Mouse (Mus musculus) liver, embryonic 12.5 days (tissue): ENCODE results near the gene Psmb3. TPM values are rescaled to one million over a fixed set of nuclear protein-coding genes. Genes with fewer than 3 reads are reported as not detected.

Experiments used
- ATAC-seq: fragments of 200-750 bp; cut with Nextera tagmentation; 2 replicates; pipeline ENCODE4 v1.8.0; 2017; ENCODE audit warnings: moderate number of reproducible peaks, mild to moderate bottlenecking, moderate library complexity
- H3K27ac ChIP-seq: fragments of 300-500 bp; sonication (generic); 2 replicates; pipeline ENCODE4 v1.5.1; 2016; ENCODE audit warnings: mild to moderate bottlenecking
- H3K27me3 ChIP-seq: fragments of 300-500 bp; sonication (generic); replicated peaks from 2 replicates; pipeline ENCODE4 v1.6.1; 2016; ENCODE audit warnings: mild to moderate bottlenecking, moderate library complexity
- H3K36me3 ChIP-seq: fragments of 300-500 bp; sonication (generic); 2 replicates; pipeline ENCODE4 v1.6.1; 2016; ENCODE audit warnings: mild to moderate bottlenecking, moderate library complexity
- H3K4me1 ChIP-seq: fragments of 300-500 bp; sonication (generic); 2 replicates; pipeline ENCODE4 v1.6.1; 2016
- H3K4me2 ChIP-seq: fragments of 300-500 bp; sonication (generic); 2 replicates; pipeline ENCODE4 v1.6.1; 2016; ENCODE audit warnings: mild to moderate bottlenecking, moderate library complexity
- H3K4me3 ChIP-seq: fragments of 300-500 bp; sonication (generic); 2 replicates; pipeline ENCODE4 v1.5.1; 2016; ENCODE audit warnings: mild to moderate bottlenecking, moderate library complexity
- H3K9ac ChIP-seq: fragments of 300-500 bp; sonication (generic); 2 replicates; pipeline ENCODE4 v1.6.1; 2016; ENCODE audit warnings: mild to moderate bottlenecking, moderate library complexity
- H3K9me3 ChIP-seq: fragments of 300-500 bp; sonication (generic); replicated peaks from 2 replicates; pipeline ENCODE4 v1.6.1; 2016; ENCODE audit warnings: mild to moderate bottlenecking, moderate library complexity
- WGBS: fragments of 180-500 bp; shearing (Covaris S2); methylation state at CpG from one replicate; pipeline ENCODE4 v1.1.7; 2016; ENCODE audit not compliant: insufficient replicate concordance; 5-methylcytosine and 5-hydroxymethylcytosine counted together
- polyA plus RNA-seq: library from polyadenylated mRNA; unstranded; fragments of >200 nt; fragmentation: Nextera tagmentation; extraction: Ambion mirVana; gene quantifications from 2 replicates; pipeline ENCODE4 v1.2.1, GENCODE M21; 2016

Gene Psmb3
- polyA plus RNA-seq, 1 experiment from 2014 or later, result 370 TPM

DNA sequence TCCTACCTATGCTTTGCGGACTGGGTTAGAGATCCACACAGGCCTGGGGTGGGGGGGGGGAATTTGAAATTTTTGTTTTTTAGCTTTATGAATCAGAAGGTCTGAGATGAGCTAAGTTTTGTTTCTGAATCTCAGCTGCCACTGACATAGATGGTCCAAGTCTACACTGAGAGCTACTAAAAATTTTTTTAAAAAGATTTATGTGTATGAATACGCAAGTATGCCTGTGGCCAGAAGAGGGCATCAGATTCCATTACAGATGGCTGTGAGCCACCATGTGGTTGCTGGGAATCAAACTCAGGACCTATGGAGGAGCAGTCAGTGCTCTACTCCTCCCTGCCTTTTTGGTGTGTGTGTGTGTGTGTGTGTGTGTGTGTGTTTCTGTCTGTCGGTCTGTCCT is 11.2 kb downstream of the Psmb3 start:
- no peak for ATAC-seq
- Histone ChIP-seq H3K27ac (no peak overlapping the region), H3K9ac (no peak overlapping the region), H3K9me3 (no peaks in the 10 kb centered on the region), H3K36me3 (peaks cover 80% of the 10 kb centered on the region), H3K4me1 (peaks cover 9% of the 10 kb centered on the region; the same call in 1 of the 2 replicates), H3K4me2 (no peak overlapping the region), H3K4me3 (no peak overlapping the region), H3K27me3 (no peaks in the 10 kb centered on the region)
- WGBS, result 86% methylated on average over 3 of the region's 3 CpGs

DNA sequence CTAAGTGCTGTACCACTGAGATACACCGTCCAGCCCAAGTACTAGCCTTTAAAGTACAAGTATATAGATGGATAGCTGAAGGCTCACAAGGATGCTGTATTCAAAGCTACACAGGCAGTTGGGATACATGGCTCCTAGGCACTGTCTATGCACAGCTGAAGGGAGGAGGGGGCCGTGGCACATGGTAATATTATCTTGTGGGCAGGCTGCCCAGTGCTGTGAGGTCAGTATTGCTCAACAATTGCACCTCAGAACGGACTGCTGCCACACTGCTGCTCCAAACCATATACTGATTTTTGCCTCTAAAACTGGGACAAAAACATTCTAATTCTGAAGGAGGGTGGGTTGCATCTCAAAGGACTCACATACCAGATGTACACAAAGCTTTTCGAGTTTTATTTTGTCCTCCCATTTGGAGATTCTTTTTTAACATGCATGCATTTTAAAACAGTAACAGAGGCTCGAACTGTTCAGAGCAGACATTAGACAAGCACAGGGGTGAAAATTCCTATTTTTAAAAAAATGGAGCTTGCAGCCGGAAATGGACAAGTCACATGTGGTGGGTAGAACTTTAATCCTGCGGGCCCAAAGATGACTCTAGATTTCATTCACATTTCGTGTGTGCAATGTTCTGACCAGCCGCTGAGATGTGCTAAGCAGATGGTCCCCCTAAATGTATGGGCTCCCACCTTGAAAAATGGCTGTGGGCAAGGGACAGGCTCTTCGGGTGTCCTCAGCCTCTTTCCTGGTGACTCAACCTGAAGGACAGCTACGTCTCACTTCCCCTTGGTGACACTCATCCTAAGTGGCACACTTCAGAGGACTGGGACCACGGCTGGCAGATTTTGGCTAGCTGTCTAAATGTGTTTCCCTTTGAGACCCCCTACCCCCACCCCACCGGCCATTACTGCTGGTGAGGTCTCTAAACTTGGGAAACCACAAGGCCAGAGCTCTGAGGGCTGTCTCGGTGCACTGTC is 11.9 kb downstream of the Psmb3 start:
- H3K9ac ChIP-seq, result no peak overlapping the region
- no peak overlapping the region for H3K4me2 ChIP-seq
- no peaks in the 10 kb centered on the region for H3K27me3 ChIP-seq
- H3K9me3 ChIP-seq, result no peaks in the 10 kb centered on the region
- peaks cover 11% of the 10 kb centered on the region; the same call in 1 of the 2 replicates for H3K4me1 ChIP-seq
- no peak overlapping the region for H3K27ac ChIP-seq
- no peak overlapping the region for H3K4me3 ChIP-seq
- H3K36me3 ChIP-seq, result peaks cover 86% of the 10 kb centered on the region
- ATAC-seq, result no peak
- WGBS, result 68% methylated on average over 14 of the region's 14 CpGs

DNA sequence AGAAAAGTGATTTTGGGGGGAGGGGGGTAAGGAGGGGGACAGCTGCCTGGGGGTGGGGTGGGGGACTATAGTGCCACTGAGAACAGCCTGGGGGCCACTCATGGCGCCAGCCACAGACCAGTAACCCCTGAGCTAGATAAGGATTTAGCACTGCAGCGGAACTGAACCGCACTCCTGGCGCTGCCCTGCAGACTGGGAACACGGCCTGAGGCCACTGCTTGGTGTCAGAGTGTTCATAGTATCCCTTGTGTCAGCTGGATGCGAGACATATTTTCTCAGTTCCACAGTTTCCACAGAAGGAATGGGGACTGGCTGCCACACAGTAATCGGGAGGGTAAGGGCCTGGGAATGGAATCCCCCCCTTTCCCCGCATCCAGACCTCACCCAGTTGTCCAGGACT is 12.8 kb downstream of the Psmb3 start:
- Histone ChIP-seq H3K4me3 (no peak overlapping the region), H3K27me3 (no peaks in the 10 kb centered on the region), H3K4me1 (peaks cover 11% of the 10 kb centered on the region; the same call in 1 of the 2 replicates), H3K9me3 (0 out of 2 replicates have a peak, but pooled peaks cover under 1% of the 10 kb centered on the region), H3K9ac (no peak overlapping the region), H3K36me3 (peaks cover 88% of the 10 kb centered on the region), H3K27ac (no peak overlapping the region), H3K4me2 (no peak overlapping the region)
- 79% methylated on average over 8 of the region's 8 CpGs for WGBS
- no peak for ATAC-seq

DNA sequence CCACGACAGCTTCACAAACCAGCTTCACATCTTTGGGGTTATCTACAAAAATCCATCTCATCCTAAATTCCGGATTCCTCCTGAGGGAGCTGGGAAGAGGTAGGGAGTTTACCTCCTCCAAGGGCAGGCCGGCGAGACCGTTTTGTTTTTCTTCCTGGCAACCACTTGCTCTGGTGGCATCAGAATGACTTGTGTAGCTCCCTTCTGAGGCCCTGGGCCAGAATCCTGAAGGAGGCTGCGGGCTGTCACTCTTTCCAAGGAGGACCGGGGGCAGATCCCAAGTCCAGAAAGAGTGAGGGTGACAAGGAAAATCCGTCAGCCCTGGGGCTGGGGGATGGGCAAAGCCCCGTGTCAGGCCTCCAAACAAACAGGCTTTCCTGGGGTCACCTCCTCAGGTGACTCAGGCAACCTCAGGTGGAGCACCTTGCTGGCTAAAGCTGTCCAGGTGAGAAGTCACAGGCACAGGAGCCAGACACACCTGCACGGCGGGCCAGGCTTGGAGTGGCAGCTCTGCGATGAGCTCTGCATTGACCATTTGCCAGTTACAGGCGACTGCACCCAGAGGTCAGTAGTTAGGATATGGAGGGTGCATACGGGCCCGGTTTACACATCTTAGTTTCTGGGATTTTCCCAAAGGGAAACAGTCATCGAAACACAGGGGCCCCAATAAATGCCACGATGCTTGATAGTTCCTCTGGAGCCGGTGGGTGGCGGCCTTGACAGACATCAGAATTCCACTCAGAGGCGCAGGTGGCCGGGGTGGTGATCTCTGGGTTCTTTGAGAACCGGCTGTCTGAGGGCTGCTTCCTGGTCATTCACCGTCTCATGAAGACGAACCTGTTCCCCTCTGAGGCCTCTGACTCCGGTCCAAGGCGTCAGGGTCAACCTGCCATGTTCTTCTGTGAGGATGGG is 14.4 kb downstream of the Psmb3 start:
- no peaks in the 10 kb centered on the region for H3K27me3 ChIP-seq
- no peak for ATAC-seq
- peaks cover 9% of the 10 kb centered on the region; the same call in 1 of the 2 replicates for H3K9me3 ChIP-seq
- no peak overlapping the region for H3K27ac ChIP-seq
- H3K4me2 ChIP-seq, result no peak overlapping the region
- H3K36me3 ChIP-seq, result peaks cover 88% of the 10 kb centered on the region
- H3K4me1 ChIP-seq, result peaks cover 11% of the 10 kb centered on the region; the same call in 1 of the 2 replicates
- no peak overlapping the region for H3K9ac ChIP-seq
- no peak overlapping the region for H3K4me3 ChIP-seq
- 80% methylated on average over 26 of the region's 26 CpGs for WGBS

DNA sequence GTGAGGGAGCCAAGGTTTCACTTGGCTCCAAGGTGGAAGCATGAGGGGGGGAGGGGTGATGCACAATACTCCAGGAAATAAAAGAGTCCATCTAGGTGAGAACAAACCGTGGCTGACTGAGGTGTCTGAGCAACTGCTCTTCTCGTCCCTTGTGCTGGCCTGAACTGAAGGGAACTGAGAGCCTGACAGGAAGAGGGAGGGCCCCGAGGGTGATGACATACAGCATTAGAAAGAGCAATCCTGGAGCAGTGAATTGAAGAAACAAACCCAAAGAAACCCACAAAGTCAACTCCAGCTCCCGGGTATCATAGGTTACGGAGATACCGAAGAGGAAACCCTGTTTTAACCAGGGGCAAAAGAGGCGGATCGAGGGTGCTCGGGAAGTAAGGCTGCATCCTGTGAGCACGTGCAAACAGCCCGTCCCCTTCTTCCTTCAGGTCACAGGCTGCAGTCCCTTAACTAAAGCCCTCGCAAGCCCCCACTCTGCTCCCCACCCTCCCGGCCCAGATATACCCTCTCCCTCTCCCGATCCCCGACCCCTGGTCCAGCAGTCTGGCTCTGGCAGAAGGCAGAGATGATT is 15.2 kb downstream of the Psmb3 start:
- 55% methylated on average over 15 of the region's 15 CpGs for WGBS
- peak; percentile 19; the same call in 1 of the 2 replicates for ATAC-seq

DNA sequence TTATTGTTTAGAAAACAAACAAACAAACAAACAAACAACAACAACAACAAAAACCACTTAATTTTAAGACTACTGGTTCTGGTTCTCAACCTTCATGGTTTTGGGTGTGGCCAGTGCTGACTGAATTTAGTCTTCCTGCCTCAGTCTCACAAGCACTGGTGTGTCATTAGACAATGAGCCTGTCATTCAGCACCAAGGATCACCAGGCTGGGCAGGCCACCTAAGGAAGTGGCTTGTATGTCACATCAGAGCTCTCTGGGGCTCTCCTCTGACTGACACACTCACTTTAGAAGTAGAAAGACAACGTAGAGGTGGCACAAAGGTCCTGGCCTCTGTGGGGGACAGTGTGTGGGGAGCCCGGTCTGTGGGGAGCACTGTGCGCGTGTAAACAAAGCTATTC is 15.8 kb downstream of the Psmb3 start:
- H3K27me3 ChIP-seq, result no peaks in the 10 kb centered on the region
- H3K9ac ChIP-seq, result no peak overlapping the region
- H3K4me3 ChIP-seq, result no peak overlapping the region
- ATAC-seq, result no peak
- peaks cover 9% of the 10 kb centered on the region; the same call in 1 of the 2 replicates for H3K9me3 ChIP-seq
- H3K36me3 ChIP-seq, result peaks cover 88% of the 10 kb centered on the region
- WGBS, result 83% methylated on average over 4 of the region's 4 CpGs
- peak overlapping the region; percentile 53; the same call in 1 of the 2 replicates for H3K27ac ChIP-seq
- no peak overlapping the region for H3K4me2 ChIP-seq
- peaks cover 11% of the 10 kb centered on the region; the same call in 1 of the 2 replicates for H3K4me1 ChIP-seq

More for the DNA sequence above, 15.2 kb downstream of the Psmb3 start:
- peaks cover 88% of the 10 kb centered on the region for H3K36me3 ChIP-seq
- H3K4me1 ChIP-seq, result peaks cover 11% of the 10 kb centered on the region; the same call in 1 of the 2 replicates
- H3K27me3 ChIP-seq, result no peaks in the 10 kb centered on the region
- H3K27ac ChIP-seq, result peak overlapping the region; percentile 53; the same call in 1 of the 2 replicates
- H3K9ac ChIP-seq, result no peak overlapping the region
- peaks cover 9% of the 10 kb centered on the region; the same call in 1 of the 2 replicates for H3K9me3 ChIP-seq
- H3K4me3 ChIP-seq, result no peak overlapping the region
- H3K4me2 ChIP-seq, result no peak overlapping the region

DNA sequence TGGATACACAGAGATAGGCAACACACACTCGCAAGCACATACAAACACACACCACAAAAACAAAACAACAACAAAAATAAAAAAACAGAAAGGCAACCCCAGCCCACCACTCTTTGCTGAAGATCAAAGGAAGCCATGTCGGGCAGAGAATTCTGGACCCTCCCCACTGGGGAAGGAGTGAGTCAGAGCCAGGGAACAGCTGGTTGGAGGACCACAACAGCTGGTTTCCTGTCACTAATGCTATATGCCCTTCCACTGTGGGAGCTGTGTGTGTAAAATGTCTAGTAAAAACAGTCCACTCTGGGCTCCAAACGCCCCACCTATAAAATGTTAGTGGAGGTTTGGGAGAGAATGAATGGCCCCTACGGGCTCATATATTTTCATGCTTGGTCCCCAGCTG is 18.1 kb downstream of the Psmb3 start:
- 80% methylated on average over 4 of the region's 4 CpGs for WGBS
- peaks cover 11% of the 10 kb centered on the region; the same call in 1 of the 2 replicates for H3K4me1 ChIP-seq
- peaks cover 9% of the 10 kb centered on the region; the same call in 1 of the 2 replicates for H3K9me3 ChIP-seq
- no peak overlapping the region for H3K4me2 ChIP-seq
- H3K27me3 ChIP-seq, result no peaks in the 10 kb centered on the region
- no peak overlapping the region for H3K27ac ChIP-seq
- H3K4me3 ChIP-seq, result no peak overlapping the region
- ATAC-seq, result no peak
- no peak overlapping the region for H3K9ac ChIP-seq
- H3K36me3 ChIP-seq, result peaks cover 96% of the 10 kb centered on the region

DNA sequence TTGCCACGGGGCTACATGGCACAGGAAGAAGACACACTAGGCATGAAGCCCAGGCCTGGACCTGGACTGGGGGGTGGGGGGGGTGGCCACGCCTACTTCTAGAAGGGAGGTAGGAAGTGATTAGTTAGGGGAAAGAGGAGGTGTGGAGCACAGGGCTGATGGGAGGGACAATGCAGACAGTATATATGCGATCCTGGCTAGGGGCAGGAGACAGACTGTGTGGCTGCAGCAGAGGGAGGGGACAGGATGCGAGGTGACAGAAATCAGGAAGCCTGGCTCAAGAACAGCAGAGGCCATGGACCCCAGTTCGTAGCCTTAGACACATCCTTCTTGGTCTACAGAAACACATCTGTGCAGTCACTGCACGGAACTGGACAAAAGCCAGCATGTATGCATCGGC is 20.5 kb downstream of the Psmb3 start:
- WGBS, result 44% methylated on average over 7 of the region's 7 CpGs
- Histone ChIP-seq H3K27me3 (no peaks in the 10 kb centered on the region), H3K36me3 (peaks cover 100% of the 10 kb centered on the region), H3K4me3 (no peak overlapping the region), H3K9me3 (peaks cover 9% of the 10 kb centered on the region; the same call in 1 of the 2 replicates), H3K4me2 (no peak overlapping the region), H3K27ac (no peak overlapping the region), H3K4me1 (peaks cover 15% of the 10 kb centered on the region; the same call in 1 of the 2 replicates), H3K9ac (no peak overlapping the region)
- peak; percentile 42; the same call in 1 of the 2 replicates for ATAC-seq

DNA sequence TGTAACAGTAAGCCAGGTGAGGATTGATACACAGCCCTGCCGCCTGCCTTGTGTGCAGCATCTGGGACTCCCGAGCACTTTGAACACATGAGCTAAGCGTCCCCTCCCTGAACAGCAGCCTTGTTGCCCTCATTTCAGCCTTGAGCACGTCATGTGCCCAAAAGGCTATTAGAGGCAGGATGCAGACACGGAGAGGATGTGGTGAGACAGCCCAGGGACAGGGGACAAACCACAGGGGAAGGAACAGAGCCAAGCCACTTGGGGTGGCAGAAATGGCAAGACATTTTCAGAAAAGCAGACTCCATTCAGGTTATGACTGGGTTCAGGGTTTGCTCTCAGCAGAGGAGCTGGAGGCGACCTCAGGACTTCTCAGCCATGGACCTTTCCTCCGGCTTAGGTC is 25.1 kb downstream of the Psmb3 start:
- Histone ChIP-seq H3K4me2 (peak overlapping the region; percentile 23), H3K36me3 (peaks cover 88% of the 10 kb centered on the region), H3K4me3 (no peak overlapping the region), H3K27ac (no peak overlapping the region), H3K4me1 (peaks cover 13% of the 10 kb centered on the region; the same call in 1 of the 2 replicates), H3K9me3 (no peaks in the 10 kb centered on the region), H3K9ac (no peak overlapping the region), H3K27me3 (no peaks in the 10 kb centered on the region)
- 55% methylated on average over 7 of the region's 7 CpGs for WGBS
- ATAC-seq, result no peak

DNA sequence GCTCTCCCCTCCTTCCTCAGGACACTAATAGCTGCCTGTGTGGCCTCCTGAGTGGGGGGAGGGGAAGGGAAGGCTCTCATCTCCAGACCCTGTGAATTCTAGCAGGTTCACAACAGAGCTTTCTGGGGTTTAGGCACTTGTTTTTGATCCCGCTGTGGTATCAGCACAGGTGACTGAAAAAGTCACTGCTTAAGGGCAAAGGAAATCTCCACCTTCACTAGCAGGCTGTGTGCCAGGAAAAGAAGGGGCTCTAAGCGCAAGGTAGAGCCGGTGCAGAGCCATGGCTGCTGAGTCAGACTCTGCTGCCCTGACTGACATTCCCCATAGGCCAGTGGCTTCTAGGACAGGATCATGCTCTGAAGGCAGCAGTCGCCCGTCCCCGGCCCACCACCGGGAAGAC is 25.5 kb downstream of the Psmb3 start:
- H3K4me2 ChIP-seq, result peak overlapping the region; percentile 23
- no peak for ATAC-seq
- peaks cover 84% of the 10 kb centered on the region for H3K36me3 ChIP-seq
- no peak overlapping the region for H3K4me3 ChIP-seq
- H3K27me3 ChIP-seq, result no peaks in the 10 kb centered on the region
- H3K9me3 ChIP-seq, result no peaks in the 10 kb centered on the region
- no peak overlapping the region for H3K27ac ChIP-seq
- H3K4me1 ChIP-seq, result peaks cover 16% of the 10 kb centered on the region
- WGBS, result 62% methylated on average over 7 of the region's 7 CpGs
- H3K9ac ChIP-seq, result no peak overlapping the region

DNA sequence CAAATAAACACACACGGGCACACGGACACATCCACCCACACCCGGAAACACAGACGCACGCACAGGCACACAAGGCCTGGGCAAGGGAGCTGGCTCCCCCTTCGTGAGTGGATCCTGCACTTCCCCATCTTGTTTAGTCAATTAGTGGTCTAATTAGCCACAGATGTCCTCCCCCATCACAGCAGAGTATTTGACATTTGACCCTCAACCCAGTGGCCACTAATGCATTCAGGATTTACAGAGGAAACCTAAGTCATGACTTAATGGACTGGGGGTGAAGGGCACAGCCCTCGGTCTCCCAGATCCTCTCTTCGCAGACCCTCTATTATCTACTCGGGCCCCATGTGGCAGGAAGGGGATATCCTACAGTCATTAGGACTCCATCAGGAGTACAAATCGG is 30.5 kb downstream of the Psmb3 start:
- Histone ChIP-seq H3K4me3 (no peak overlapping the region), H3K9ac (no peak overlapping the region), H3K27me3 (no peaks in the 10 kb centered on the region), H3K36me3 (peaks cover 35% of the 10 kb centered on the region), H3K27ac (no peak overlapping the region), H3K4me2 (no peak overlapping the region), H3K4me1 (peaks cover 13% of the 10 kb centered on the region), H3K9me3 (no peaks in the 10 kb centered on the region)
- ATAC-seq, result no peak
- 40% methylated on average over 10 of the region's 10 CpGs for WGBS
